Mouse (Mus musculus) kidney, postnatal 4 days (tissue): ENCODE measurements around the gene Btnl9.
A peak's percentile ranks its signal among the peaks of the same experiment; 100 is the strongest.
"Not testable (repeated sequence)": the region's sequence is repeated elsewhere in the genome, so short reads cannot be mapped to it uniquely, and the experiment has no call there.

Experiments
- DNase-seq, 2 experiments: peaks; one replicate each; pipeline ENCODE4 v3.0.0; 2021; ENCODE audit warnings: mixed read lengths in 2 of 2

Gene Btnl9

GRCm38 (mm10) chr11:49176047-49176779 is 10.7 kb downstream of the Btnl9 start:
- DNase-seq = not testable (repeated sequence)

- DNase-seq = no peak
These were observed 11.6 kb downstream of the Btnl9 start for GRCm38 (mm10) chr11:49175345-49175744.

GRCm38 (mm10) chr11:49170576-49170975 is 16.4 kb downstream of the Btnl9 start:
- DNase-seq = no peak

GRCm38 (mm10) chr11:49168839-49169611 is 17.9 kb downstream of the Btnl9 start:
- DNase-seq = peak; percentile 43 to 54

GRCm38 (mm10) chr11:49156821-49157814 is 29.8 kb downstream of the Btnl9 start:
- DNase-seq = no peak

GRCm38 (mm10) chr11:49154077-49154476 is 32.9 kb downstream of the Btnl9 start, which contains the start of gene Olfr1394:
TSS of gene Olfr1394 (plus strand) at chr11:49154377.
- no peak for DNase-seq

- no peak for DNase-seq
These were observed 45.0 kb downstream of the Btnl9 start, which contains the start of gene Olfr1395 for GRCm38 (mm10) chr11:49141974-49142373. TSS of gene Olfr1395 (plus strand) at chr11:49142274.

GRCm38 (mm10) chr11:49124169-49124568 is 62.8 kb downstream of the Btnl9 start:
- no peak for DNase-seq

GRCm38 (mm10) chr11:49119635-49120034 is 67.3 kb downstream of the Btnl9 start:
- no peak for DNase-seq
